Mouse (Mus musculus) MEL (cell line): ENCODE results near the gene Lrtm2.

Experiments used
- CTCF ChIP-seq, 3 experiments: IDR thresholded peaks in 2 of 3; conservative IDR thresholded peaks in 1 of 3; 2 replicates each; pipeline ENCODE4 v1.5.1; 2011 to 2012; ENCODE audit warnings: low read length in 3 of 3, low read depth in 2 of 3, mild to moderate bottlenecking in 2 of 3, improper control_type of control experiment in 1 of 3, inconsistent platforms in 1 of 3, mixed read lengths in 1 of 3, moderate library complexity in 1 of 3; ENCODE audit not compliant: control insufficient read depth in 1 of 3, insufficient read depth in 1 of 3, poor library complexity in 1 of 3, severe bottlenecking in 1 of 3
- EP300 ChIP-seq, 2 experiments: IDR thresholded peaks; 2 replicates each; pipeline ENCODE4 v1.6.1; 2011; ENCODE audit warnings: improper control_type of control experiment in 2 of 2, low read length in 2 of 2, low read depth in 1 of 2, mild to moderate bottlenecking in 1 of 2
- GATA1 ChIP-seq: IDR thresholded peaks from 2 replicates; pipeline ENCODE4 v1.6.1; 2011; ENCODE audit warnings: low read depth, low read length, improper control_type of control experiment
- MYC ChIP-seq: IDR thresholded peaks from 2 replicates; pipeline ENCODE4 v1.6.1; 2011; ENCODE audit warnings: low read depth, mild to moderate bottlenecking, low read length, improper control_type of control experiment, moderate library complexity
- POLR2A ChIP-seq, 2 experiments: IDR thresholded peaks; 2 replicates each; pipeline ENCODE4 v1.6.1; 2011 to 2012; ENCODE audit warnings: low read length in 2 of 2, mild to moderate bottlenecking in 2 of 2, control low read depth in 1 of 2, improper control_type of control experiment in 1 of 2, low read depth in 1 of 2, moderate library complexity in 1 of 2; ENCODE audit not compliant: control insufficient read depth in 1 of 2, insufficient read depth in 1 of 2, poor library complexity in 1 of 2
- SIN3A ChIP-seq: IDR thresholded peaks from 2 replicates; pipeline ENCODE4 v1.6.1; 2012; ENCODE audit warnings: low read length, improper control_type of control experiment, inconsistent platforms
- ZNF384 ChIP-seq: IDR thresholded peaks from 2 replicates; pipeline ENCODE4 v1.6.1; 2012; ENCODE audit warnings: low read depth, mild to moderate bottlenecking, inconsistent platforms, low read length, improper control_type of control experiment

GRCm38 (mm10) chr6:119320481-119320880, 10.1 kb downstream of the Lrtm2 start:
- TF ChIP-seq CTCF (IDR thresholded peaks at IDR 0.05 in 2 of 3, conservative IDR thresholded peaks at IDR 0.05 in 1 of 3; ENCODE audit: control insufficient read depth in 1 of 3, insufficient read depth in 1 of 3, low read depth in 2 of 3, low read length in 3 of 3, poor library complexity in 1 of 3, severe bottlenecking in 1 of 3) (no peak), GATA1 (no peak), SIN3A (no peak), EP300 (IDR thresholded peaks at IDR 0.05; ENCODE audit: low read depth in 1 of 2, low read length in 2 of 2) (no peak), MYC (no peak), ZNF384 (no peak), POLR2A (IDR thresholded peaks at IDR 0.05; ENCODE audit: control insufficient read depth in 1 of 2, insufficient read depth in 1 of 2, low read depth in 1 of 2, low read length in 2 of 2, poor library complexity in 1 of 2) (no peak)
